Mouse (Mus musculus): ENCODE measurements around the gene Hdac7.
A peak's percentile ranks its signal among the peaks of the same experiment; 100 is the strongest.

Hdac7 gene

GRCm38 (mm10) chr15:97831987-97832640, 12.2 kb downstream of the Hdac7 start:
- no peak for DNase-seq (ENCODE audit: low spot score in 2 of 2)

GRCm38 (mm10) chr15:97831242-97831986, 12.9 kb downstream of the Hdac7 start:
- DNase-seq (ENCODE audit: low spot score in 2 of 2) = peak in 1 of 2 experiments; percentile 60

- no peak for DNase-seq (ENCODE audit: low spot score in 2 of 2)
Measured at GRCm38 (mm10) chr15:97830788-97831241, 13.5 kb downstream of the Hdac7 start.

GRCm38 (mm10) chr15:97830253-97830787, 14.0 kb downstream of the Hdac7 start:
- DNase-seq (ENCODE audit: low spot score in 2 of 2) = no peak

GRCm38 (mm10) chr15:97829432-97829831, 14.9 kb downstream of the Hdac7 start:
- DNase-seq (ENCODE audit: low spot score in 2 of 2) = no peak

- DNase-seq (ENCODE audit: low spot score in 2 of 2) = no peak
Measured at GRCm38 (mm10) chr15:97828901-97829338, 15.4 kb downstream of the Hdac7 start.

- DNase-seq (ENCODE audit: low spot score in 2 of 2) = no peak
Measured at GRCm38 (mm10) chr15:97828221-97828842, 16.0 kb downstream of the Hdac7 start.

GRCm38 (mm10) chr15:97827401-97827800, 16.9 kb downstream of the Hdac7 start:
- DNase-seq (ENCODE audit: low spot score in 2 of 2) = no peak

- no peak for DNase-seq (ENCODE audit: low spot score in 2 of 2)
Measured at GRCm38 (mm10) chr15:97826588-97827261, 17.6 kb downstream of the Hdac7 start.

GRCm38 (mm10) chr15:97825941-97826587, 18.2 kb downstream of the Hdac7 start:
- DNase-seq (ENCODE audit: low spot score in 2 of 2) = no peak

GRCm38 (mm10) chr15:97825071-97825940, 19.0 kb downstream of the Hdac7 start:
- no peak for DNase-seq (ENCODE audit: low spot score in 2 of 2)

- no peak for DNase-seq (ENCODE audit: low spot score in 2 of 2)
Measured at GRCm38 (mm10) chr15:97824042-97824441, 20.3 kb downstream of the Hdac7 start.

- DNase-seq (ENCODE audit: low spot score in 2 of 2) = no peak
Measured at GRCm38 (mm10) chr15:97823479-97823878, 20.8 kb downstream of the Hdac7 start.

- no peak for DNase-seq (ENCODE audit: low spot score in 2 of 2)
Measured at GRCm38 (mm10) chr15:97822545-97823228, 21.6 kb downstream of the Hdac7 start.

GRCm38 (mm10) chr15:97821983-97822363, 22.3 kb downstream of the Hdac7 start:
- no peak for DNase-seq (ENCODE audit: low spot score in 2 of 2)

- DNase-seq (ENCODE audit: low spot score in 2 of 2) = no peak
Measured at GRCm38 (mm10) chr15:97821321-97821982, 22.9 kb downstream of the Hdac7 start.

- DNase-seq (ENCODE audit: low spot score in 2 of 2) = no peak
Measured at GRCm38 (mm10) chr15:97819937-97820336, 24.4 kb downstream of the Hdac7 start.

GRCm38 (mm10) chr15:97816199-97816994, 27.9 kb downstream of the Hdac7 start:
- no peak for DNase-seq (ENCODE audit: low spot score in 2 of 2)
